Mouse (Mus musculus): ENCODE data around the gene Mif4gd. TPM values are rescaled to one million over a fixed set of nuclear protein-coding genes. Genes with fewer than 3 reads are reported as not detected.
"Not testable (repeated sequence)": the region's sequence is repeated elsewhere in the genome, so short reads cannot be mapped to it uniquely, and the experiment has no call there.

Mif4gd gene
- polyA plus RNA-seq, 1 experiment from 2014 or later = 16.4 TPM

DNA sequence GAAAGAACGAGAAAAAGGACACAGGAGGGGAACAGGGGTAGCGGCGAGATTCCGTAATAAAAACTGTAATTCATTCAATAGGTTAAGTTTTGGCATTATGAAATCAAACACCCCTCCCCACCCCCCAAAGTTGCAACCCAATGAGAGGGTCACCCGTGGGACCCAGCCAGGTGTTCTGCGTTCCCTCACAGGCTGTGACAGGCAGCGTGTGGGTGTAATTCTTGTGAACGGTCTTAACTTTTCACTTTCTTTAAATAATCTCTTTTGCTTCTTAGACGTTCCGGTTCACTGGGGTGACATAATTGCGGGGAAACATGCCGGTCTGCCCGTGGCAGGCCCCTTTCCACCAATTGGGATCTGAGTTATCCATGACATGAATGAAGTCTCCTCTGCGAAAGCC is 32.7 kb upstream of the Mif4gd start:
- not testable (repeated sequence) for H3K9me3 ChIP-seq (ENCODE audit: control insufficient read depth, low read length); H3K36me3 ChIP-seq (ENCODE audit: control insufficient read depth, insufficient read depth, low read length); H3K4me2 ChIP-seq; H3K4me3 ChIP-seq (ENCODE audit: low read depth, low read length); DNase-seq (ENCODE audit: low spot score, missing footprints); H3K4me1 ChIP-seq (ENCODE audit: control insufficient read depth, insufficient read depth, low read length); H3K27ac ChIP-seq (ENCODE audit: low read depth, low read length); H3K9ac ChIP-seq (ENCODE audit: low read length); ATAC-seq (ENCODE audit: low FRiP score); H3K27me3 ChIP-seq (ENCODE audit: control insufficient read depth, insufficient read depth, low read length)
- WGBS = 92% methylated on average over 14 of the region's 14 CpGs

DNA sequence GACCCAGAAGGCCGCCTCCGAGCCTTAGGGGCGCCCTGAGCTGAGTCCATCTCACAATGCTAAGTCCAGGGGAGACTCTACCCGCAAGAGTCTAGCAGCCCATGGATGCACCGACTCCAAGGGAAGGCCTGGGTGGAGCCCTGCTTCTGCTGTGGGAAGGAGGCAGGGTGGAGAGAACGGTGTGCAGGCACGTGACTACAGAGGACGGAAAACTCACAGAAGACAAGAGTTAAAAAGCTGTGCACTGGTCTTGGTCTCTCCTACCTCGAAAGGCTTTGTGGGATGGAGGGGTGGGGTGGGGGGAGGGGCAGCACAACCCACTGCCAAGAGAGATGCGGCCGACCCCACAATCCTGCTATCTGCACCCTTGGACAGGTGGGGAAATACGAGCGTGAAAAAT is 31.5 kb upstream of the Mif4gd start:
- Histone ChIP-seq H3K27ac (ENCODE audit: low read depth, low read length) (no peak overlapping the region), H3K9me3 (ENCODE audit: control insufficient read depth, low read length) (no peaks in the 10 kb centered on the region), H3K36me3 (ENCODE audit: control insufficient read depth, insufficient read depth, low read length) (no peaks in the 10 kb centered on the region; the same call in 1 of the 2 replicates), H3K9ac (ENCODE audit: low read length) (no peak overlapping the region), H3K27me3 (ENCODE audit: control insufficient read depth, insufficient read depth, low read length) (no peaks in the 10 kb centered on the region), H3K4me3 (ENCODE audit: low read depth, low read length) (no peak overlapping the region), H3K4me2 (no peak overlapping the region), H3K4me1 (ENCODE audit: control insufficient read depth, insufficient read depth, low read length) (no peaks in the 10 kb centered on the region)
- 94% methylated on average over 13 of the region's 13 CpGs for whole genome bisulfite sequencing
- no peak for ATAC-seq (ENCODE audit: low FRiP score)
- no peak for DNase-seq (ENCODE audit: low spot score, missing footprints)

DNA sequence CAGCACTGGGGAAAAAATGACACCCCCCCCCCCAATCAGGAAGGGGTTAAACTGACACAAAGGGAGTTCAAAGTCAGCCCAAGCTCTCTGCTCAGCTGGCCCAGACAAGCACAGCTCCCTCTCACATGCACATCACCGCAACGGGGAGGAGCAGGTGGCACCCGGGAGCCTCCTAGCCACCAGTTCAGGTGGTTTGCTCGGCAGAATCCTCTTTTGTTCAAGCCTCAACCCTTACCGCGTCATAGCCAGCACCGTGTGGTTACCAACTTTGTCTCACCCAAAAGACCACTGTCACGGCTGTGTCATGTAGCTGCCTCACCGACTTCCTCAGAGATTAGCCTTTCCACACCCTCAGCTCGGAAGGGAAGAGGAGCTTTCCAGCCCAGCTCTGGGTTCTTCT is 30.5 kb upstream of the Mif4gd start:
- no peaks in the 10 kb centered on the region for H3K4me1 ChIP-seq (ENCODE audit: control insufficient read depth, insufficient read depth, low read length)
- DNase-seq (ENCODE audit: low spot score, missing footprints) (no peak), ATAC-seq (ENCODE audit: low FRiP score) (no peak)
- no peak overlapping the region for H3K4me3 ChIP-seq (ENCODE audit: low read depth, low read length)
- no peak overlapping the region for H3K4me2 ChIP-seq
- H3K27ac ChIP-seq (ENCODE audit: low read depth, low read length) = no peak overlapping the region
- H3K9ac ChIP-seq (ENCODE audit: low read length) = no peak overlapping the region
- WGBS = 81% methylated on average over 10 of the region's 10 CpGs
- H3K36me3 ChIP-seq (ENCODE audit: control insufficient read depth, insufficient read depth, low read length) = no peaks in the 10 kb centered on the region; the same call in 1 of the 2 replicates
- H3K9me3 ChIP-seq (ENCODE audit: control insufficient read depth, low read length) = no peaks in the 10 kb centered on the region
- H3K27me3 ChIP-seq (ENCODE audit: control insufficient read depth, insufficient read depth, low read length) = no peaks in the 10 kb centered on the region

DNA sequence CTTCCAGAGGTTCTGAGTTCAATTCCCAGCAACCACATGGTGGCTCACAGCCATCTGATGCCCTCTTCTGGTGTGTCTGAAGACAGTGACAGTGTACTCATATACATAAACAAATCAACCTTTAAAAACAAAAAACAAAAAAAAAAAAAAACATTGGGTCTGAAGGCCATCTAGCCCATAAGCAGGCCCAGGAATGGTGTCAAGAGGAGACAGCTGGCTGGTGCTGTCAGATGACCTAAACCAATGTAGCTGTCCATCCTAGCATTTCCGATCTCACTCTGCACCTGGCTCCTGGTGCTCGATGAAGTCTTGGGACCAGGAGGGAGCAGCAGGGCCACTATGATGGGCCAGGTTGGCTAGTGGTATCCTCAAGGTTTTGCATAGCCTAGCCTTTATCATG is 29.9 kb upstream of the Mif4gd start:
- no peak overlapping the region for H3K4me3 ChIP-seq (ENCODE audit: low read depth, low read length)
- H3K9me3 ChIP-seq (ENCODE audit: control insufficient read depth, low read length) = no peaks in the 10 kb centered on the region
- 96% methylated on average over 2 of the region's 2 CpGs for WGBS
- no peaks in the 10 kb centered on the region for H3K4me1 ChIP-seq (ENCODE audit: control insufficient read depth, insufficient read depth, low read length)
- H3K27ac ChIP-seq (ENCODE audit: low read depth, low read length) = no peak overlapping the region
- H3K27me3 ChIP-seq (ENCODE audit: control insufficient read depth, insufficient read depth, low read length) = no peaks in the 10 kb centered on the region
- no peak for DNase-seq (ENCODE audit: low spot score, missing footprints)
- H3K4me2 ChIP-seq = no peak overlapping the region
- no peak for ATAC-seq (ENCODE audit: low FRiP score)
- no peak overlapping the region for H3K9ac ChIP-seq (ENCODE audit: low read length)
- no peaks in the 10 kb centered on the region; the same call in 1 of the 2 replicates for H3K36me3 ChIP-seq (ENCODE audit: control insufficient read depth, insufficient read depth, low read length)

DNA sequence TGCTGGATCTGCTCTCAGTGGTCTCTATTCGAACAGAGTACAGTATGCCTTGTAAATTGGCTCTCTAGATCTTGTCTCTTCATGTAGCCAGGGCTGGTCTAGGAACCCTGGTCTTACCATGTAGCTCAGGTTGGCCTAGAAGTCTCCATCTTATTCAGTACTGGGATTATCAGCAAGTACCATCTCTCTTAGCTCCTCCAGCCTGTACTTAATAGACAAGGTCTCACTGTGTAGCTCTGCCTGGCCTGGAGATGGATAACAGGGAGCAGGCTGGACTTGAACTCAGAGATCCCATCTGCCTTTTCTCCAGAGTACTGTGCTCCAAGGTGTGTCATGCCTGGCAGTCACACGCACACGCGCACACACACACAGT is 28.9 kb upstream of the Mif4gd start:
- H3K36me3 ChIP-seq (ENCODE audit: control insufficient read depth, insufficient read depth, low read length) = no peaks in the 10 kb centered on the region; the same call in 1 of the 2 replicates
- 88% methylated on average over 4 of the region's 4 CpGs for WGBS
- no peak overlapping the region for H3K9ac ChIP-seq (ENCODE audit: low read length)
- no peak overlapping the region for H3K27ac ChIP-seq (ENCODE audit: low read depth, low read length)
- ATAC-seq (ENCODE audit: low FRiP score) (no peak), DNase-seq (ENCODE audit: low spot score, missing footprints) (no peak)
- H3K27me3 ChIP-seq (ENCODE audit: control insufficient read depth, insufficient read depth, low read length) = no peaks in the 10 kb centered on the region
- no peak overlapping the region for H3K4me2 ChIP-seq
- no peaks in the 10 kb centered on the region for H3K4me1 ChIP-seq (ENCODE audit: control insufficient read depth, insufficient read depth, low read length)
- no peaks in the 10 kb centered on the region for H3K9me3 ChIP-seq (ENCODE audit: control insufficient read depth, low read length)
- no peak overlapping the region for H3K4me3 ChIP-seq (ENCODE audit: low read depth, low read length)

DNA sequence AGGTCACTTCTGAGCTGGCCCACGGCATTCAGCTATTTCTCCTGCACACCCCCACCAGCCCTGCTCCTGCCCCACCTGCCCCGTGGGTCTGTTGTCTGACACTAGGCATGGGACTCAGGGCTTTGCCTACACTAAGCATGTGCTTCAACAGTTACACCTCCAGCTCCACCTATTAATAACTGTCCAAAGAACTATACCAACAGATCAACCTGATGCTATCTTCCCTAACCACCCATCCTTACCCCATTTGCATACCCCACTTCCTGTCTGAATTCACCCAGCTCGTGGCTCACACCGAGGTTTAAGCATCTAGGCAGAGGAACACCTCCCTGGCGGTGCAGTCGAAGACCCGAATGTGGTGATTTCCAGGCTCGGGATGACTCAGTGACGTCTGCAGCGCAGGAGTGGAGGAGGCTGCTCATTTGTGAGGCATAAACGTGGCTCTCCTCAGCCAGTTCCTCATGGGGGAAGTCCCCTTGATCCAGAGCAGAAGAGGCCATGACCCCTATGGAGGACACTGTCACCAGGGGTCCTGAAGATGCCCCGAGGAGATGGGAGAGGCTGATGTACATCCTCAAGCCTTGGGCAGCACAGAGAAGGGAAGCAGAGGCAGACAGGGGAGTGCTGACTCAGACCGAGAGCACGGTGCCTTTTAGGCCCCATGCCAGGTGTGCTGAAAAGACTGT is 28.4 kb upstream of the Mif4gd start:
- DNase-seq (ENCODE audit: low spot score, missing footprints) (no peak), ATAC-seq (ENCODE audit: low FRiP score) (no peak)
- H3K27ac ChIP-seq (ENCODE audit: low read depth, low read length) = no peak overlapping the region
- H3K4me2 ChIP-seq = no peak overlapping the region
- H3K36me3 ChIP-seq (ENCODE audit: control insufficient read depth, insufficient read depth, low read length) = no peaks in the 10 kb centered on the region
- no peak overlapping the region for H3K4me3 ChIP-seq (ENCODE audit: low read depth, low read length)
- H3K9ac ChIP-seq (ENCODE audit: low read length) = no peak overlapping the region
- WGBS = 59% methylated on average over 14 of the region's 14 CpGs
- H3K27me3 ChIP-seq (ENCODE audit: control insufficient read depth, insufficient read depth, low read length) = no peaks in the 10 kb centered on the region
- no peaks in the 10 kb centered on the region for H3K4me1 ChIP-seq (ENCODE audit: control insufficient read depth, insufficient read depth, low read length)
- no peaks in the 10 kb centered on the region for H3K9me3 ChIP-seq (ENCODE audit: control insufficient read depth, low read length)

DNA sequence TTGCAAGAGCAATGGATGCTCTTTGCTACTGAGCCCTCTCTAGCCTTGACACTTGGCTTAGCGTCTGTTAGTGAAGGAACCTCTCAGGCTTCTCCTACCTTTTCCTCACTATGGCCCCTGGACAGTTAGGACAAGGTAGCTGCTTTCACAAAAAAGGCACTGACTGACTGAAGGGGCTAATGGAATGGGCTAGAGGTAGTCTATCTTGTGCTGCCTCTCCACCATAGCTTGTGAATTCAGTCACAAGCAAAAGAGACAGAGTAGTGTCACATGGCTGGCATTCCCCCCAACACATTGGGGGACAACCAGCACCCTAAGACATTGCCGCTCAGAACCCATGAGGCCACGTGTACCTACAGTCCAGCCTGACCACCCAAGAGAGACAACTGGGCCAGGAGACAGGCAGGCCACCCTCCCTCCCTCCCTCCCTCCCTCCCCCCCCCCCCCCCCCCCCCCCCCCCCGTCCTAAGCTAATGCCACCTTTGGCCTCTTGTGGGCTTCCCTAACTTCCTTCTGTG is 27.6 kb upstream of the Mif4gd start:
- no peak overlapping the region for H3K4me3 ChIP-seq (ENCODE audit: low read depth, low read length)
- no peaks in the 10 kb centered on the region for H3K4me1 ChIP-seq (ENCODE audit: control insufficient read depth, insufficient read depth, low read length)
- no peaks in the 10 kb centered on the region for H3K27me3 ChIP-seq (ENCODE audit: control insufficient read depth, insufficient read depth, low read length)
- ATAC-seq (ENCODE audit: low FRiP score) (no peak), DNase-seq (ENCODE audit: low spot score, missing footprints) (no peak)
- no peak overlapping the region for H3K27ac ChIP-seq (ENCODE audit: low read depth, low read length)
- WGBS = 89% methylated on average over 3 of the region's 4 CpGs
- no peaks in the 10 kb centered on the region for H3K9me3 ChIP-seq (ENCODE audit: control insufficient read depth, low read length)
- no peak overlapping the region for H3K4me2 ChIP-seq
- no peak overlapping the region for H3K9ac ChIP-seq (ENCODE audit: low read length)
- no peaks in the 10 kb centered on the region for H3K36me3 ChIP-seq (ENCODE audit: control insufficient read depth, insufficient read depth, low read length)

DNA sequence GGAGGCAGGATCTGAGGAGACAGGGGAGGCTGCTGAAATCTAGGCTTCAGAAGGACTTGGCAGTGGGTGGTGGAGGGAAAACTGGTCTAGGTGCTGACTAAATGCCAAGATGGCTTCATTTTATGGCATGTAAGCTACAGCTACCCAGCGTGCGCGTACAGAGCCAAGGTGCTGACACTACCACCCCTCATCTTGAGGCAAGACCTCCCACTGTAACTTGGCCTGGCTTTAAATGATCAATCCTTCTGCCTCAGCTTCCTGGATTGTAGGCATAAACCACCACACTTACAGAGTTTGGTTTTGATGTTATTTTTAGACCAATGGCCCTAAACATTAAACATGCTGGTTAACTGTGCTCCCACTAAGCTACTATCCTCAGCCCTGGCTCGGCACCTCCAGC is 26.8 kb upstream of the Mif4gd start:
- ATAC-seq (ENCODE audit: low FRiP score) = no peak
- 91% methylated on average over 4 of the region's 4 CpGs for WGBS
- H3K36me3 ChIP-seq (ENCODE audit: control insufficient read depth, insufficient read depth, low read length) = no peaks in the 10 kb centered on the region
- no peaks in the 10 kb centered on the region for H3K4me1 ChIP-seq (ENCODE audit: control insufficient read depth, insufficient read depth, low read length)
- H3K4me3 ChIP-seq (ENCODE audit: low read depth, low read length) = no peak overlapping the region
- H3K27ac ChIP-seq (ENCODE audit: low read depth, low read length) = no peak overlapping the region
- DNase-seq (ENCODE audit: low spot score, missing footprints) = no peak
- no peak overlapping the region for H3K4me2 ChIP-seq
- no peaks in the 10 kb centered on the region for H3K9me3 ChIP-seq (ENCODE audit: control insufficient read depth, low read length)
- H3K9ac ChIP-seq (ENCODE audit: low read length) = no peak overlapping the region
- no peaks in the 10 kb centered on the region for H3K27me3 ChIP-seq (ENCODE audit: control insufficient read depth, insufficient read depth, low read length)

DNA sequence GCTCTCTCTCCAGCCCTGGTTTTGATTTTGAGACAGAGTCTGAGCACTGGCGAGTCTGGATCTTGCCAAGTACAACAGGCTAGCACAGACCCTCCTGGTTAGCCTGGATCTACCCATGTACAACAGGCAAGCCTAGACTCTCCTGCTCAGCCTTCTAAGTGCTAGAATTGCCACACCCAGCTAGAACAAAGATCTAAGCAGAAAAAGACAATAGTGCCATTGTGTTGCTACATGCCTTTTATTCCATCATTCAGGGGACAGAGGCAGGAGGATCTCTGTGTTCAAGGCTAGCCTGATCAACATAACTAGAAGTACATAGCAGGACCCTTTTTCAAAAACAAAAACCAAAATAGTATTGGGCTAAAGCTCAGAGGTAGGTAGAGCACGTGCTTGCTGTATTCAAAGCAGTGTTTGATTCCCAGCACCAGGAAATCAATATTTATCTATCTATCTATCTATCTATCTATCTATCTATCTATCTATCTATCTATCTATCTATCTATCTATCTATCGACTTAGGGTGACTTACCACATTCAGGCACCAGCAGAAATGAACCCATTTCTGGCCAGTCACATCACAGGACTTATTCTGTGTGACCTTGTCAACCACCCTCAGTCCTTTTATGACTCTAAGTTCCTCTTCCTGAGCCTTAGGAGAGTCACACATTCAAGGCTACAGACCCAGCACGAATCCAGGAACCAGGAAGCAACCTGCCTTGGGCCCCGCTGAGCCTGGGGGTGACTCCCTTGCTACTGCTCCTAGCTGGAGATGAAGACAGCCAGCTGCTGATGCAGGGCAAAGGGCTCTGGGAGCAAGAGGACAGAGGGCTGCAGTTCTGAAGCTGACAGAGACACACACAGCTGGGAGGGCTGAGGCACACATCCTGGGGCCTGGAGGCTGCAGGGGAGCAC is 26.0 kb upstream of the Mif4gd start:
- 82% methylated on average over 5 of the region's 5 CpGs for WGBS

More for the DNA sequence above, 26.0 kb upstream of the Mif4gd start:
- H3K27ac ChIP-seq (ENCODE audit: low read depth, low read length) = no peak overlapping the region
- no peak for DNase-seq (ENCODE audit: low spot score, missing footprints)
- H3K4me1 ChIP-seq (ENCODE audit: control insufficient read depth, insufficient read depth, low read length) = no peaks in the 10 kb centered on the region
- no peak overlapping the region for H3K4me3 ChIP-seq (ENCODE audit: low read depth, low read length)
- no peaks in the 10 kb centered on the region for H3K9me3 ChIP-seq (ENCODE audit: control insufficient read depth, low read length)
- H3K9ac ChIP-seq (ENCODE audit: low read length) = no peak overlapping the region
- H3K27me3 ChIP-seq (ENCODE audit: control insufficient read depth, insufficient read depth, low read length) = no peaks in the 10 kb centered on the region
- ATAC-seq (ENCODE audit: low FRiP score) = no peak
- H3K36me3 ChIP-seq (ENCODE audit: control insufficient read depth, insufficient read depth, low read length) = no peaks in the 10 kb centered on the region
- H3K4me2 ChIP-seq = no peak overlapping the region
